Mouse (Mus musculus) thymus, postnatal 36 days (tissue): ENCODE measurements around the gene Hoxd11.

ENCODE experiments used
- DNase-seq, 2 experiments: peaks; one replicate each; pipeline ENCODE4 v3.0.0; 2022; ENCODE audit warnings: mixed read lengths in 2 of 2

The Hoxd11 gene

GRCm38 (mm10) chr2:74732513-74733316 lies 53.4 kb downstream of the Hoxd11 start:
- no peak for DNase-seq

DNA sequence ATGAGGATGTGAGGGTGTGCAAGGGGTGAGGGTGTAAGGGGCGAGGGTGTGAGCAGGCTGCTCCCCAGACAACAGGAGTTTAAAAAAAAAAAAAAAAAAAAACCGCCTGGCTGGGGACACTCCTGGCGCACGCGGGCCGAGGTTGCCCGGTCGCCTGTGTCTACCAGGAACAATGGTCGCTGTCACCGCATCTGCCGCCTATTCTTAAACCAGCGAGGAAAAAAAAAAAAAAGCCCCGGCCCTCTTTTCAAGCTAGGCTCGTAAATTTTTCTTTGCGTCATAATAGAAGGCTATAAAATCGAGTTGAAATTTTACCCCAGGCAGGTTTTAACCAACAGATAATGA lies 53.9 kb downstream of the Hoxd11 start:
- DNase-seq: no peak

GRCm38 (mm10) chr2:74733765-74734164 lies 54.4 kb downstream of the Hoxd11 start:
- no peak for DNase-seq

DNA sequence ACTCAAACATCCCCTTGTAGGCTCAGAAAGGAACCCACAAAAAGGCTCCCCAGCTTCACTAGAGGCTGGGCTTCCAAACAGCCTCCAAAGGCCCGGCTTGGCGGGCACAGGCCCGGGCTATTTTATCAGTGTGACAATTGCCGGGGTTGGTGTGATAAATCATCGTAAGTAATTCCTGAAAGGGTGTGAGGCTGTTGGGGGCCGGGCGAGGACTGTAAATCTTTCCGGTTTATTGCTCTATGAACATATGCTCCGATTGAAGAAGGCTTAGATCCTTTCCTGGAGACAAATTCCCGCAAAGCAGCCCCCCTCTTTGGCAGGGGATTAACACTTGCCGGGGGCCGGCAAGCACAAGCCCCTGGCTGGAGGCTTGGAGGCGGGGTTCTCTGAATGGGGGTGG lies 55.1 kb downstream of the Hoxd11 start:
- no peak for DNase-seq

DNA sequence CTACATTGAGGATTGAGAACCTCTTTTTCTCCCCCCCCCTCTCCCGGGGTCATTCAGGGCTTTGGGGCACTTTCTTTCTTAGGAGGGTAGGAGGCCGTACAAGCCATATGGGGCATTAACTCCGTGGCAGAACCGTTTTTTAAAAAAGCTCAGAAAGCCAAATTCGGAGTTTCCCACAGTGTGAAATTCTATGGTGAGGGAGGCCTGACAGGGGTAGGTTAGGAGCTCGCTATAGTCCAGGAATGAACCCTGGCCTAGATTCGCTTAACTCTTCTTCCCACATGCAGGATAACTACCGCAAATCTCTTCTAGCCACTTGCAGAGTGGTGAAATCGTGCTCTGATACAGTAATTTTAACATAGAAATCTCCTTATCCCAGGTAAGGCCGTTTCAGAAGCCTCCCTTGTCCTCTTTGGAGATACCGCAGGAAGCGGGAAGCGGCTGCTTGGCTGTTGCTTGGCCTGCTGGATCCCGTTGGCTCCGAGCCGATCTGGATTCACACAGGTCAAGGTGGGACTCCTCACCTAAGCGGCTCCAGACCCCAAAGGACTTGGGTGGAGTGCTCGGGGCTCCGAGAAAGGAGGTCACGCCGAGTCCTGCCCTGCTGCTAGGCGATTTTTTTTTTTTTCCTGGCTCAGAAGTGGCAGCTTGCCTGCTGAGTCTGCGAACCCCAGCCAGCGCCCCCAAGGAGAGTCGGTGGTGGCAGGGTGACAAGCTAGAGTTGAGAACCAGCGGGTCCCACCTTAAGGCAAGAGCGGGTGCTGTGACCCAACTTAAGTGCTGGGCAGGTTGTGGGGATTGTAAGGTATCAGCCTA lies 55.8 kb downstream of the Hoxd11 start:
- DNase-seq: no peak

- no peak for DNase-seq
Measured at GRCm38 (mm10) chr2:74735851-74736687, 56.7 kb downstream of the Hoxd11 start.
